Mouse (Mus musculus) neural tube, embryonic 11.5 days (tissue): ENCODE data around the gene Agbl4. TPM values are rescaled to one million over a fixed set of nuclear protein-coding genes. Genes with fewer than 3 reads are reported as not detected.

Experiments used
- ATAC-seq: fragments of 200-750 bp; cut with Nextera tagmentation; 2 replicates; pipeline ENCODE4 v1.8.0; 2017; ENCODE audit warnings: moderate number of reproducible peaks, mild to moderate bottlenecking, moderate TSS enrichment, moderate library complexity; ENCODE audit not compliant: insufficient read depth, low FRiP score, low TSS enrichment
- DNase-seq: peaks from one replicate; pipeline ENCODE4 v3.0.0-alpha.2; 2015; ENCODE audit warnings: low spot score
- H3K27ac ChIP-seq: fragments of 300-500 bp; sonication (generic); 2 replicates; pipeline ENCODE4 v1.5.1; 2014; ENCODE audit warnings: low read depth, mild to moderate bottlenecking, low read length
- H3K27me3 ChIP-seq: fragments of 300-500 bp; sonication (generic); 2 replicates; pipeline ENCODE4 v1.6.1; 2014; ENCODE audit warnings: mild to moderate bottlenecking, low read length, mixed read lengths; ENCODE audit not compliant: control insufficient read depth, insufficient read depth
- H3K36me3 ChIP-seq: fragments of 300-500 bp; sonication (generic); 2 replicates; pipeline ENCODE4 v1.6.1; 2014; ENCODE audit warnings: mild to moderate bottlenecking, low read length, moderate library complexity, mixed read lengths; ENCODE audit not compliant: control insufficient read depth, insufficient read depth
- H3K4me1 ChIP-seq: fragments of 300-500 bp; sonication (generic); 2 replicates; pipeline ENCODE4 v1.6.1; 2014; ENCODE audit warnings: low read length, mixed read lengths; ENCODE audit not compliant: control insufficient read depth, insufficient read depth
- H3K4me2 ChIP-seq: fragments of 300-500 bp; sonication (generic); 2 replicates; pipeline ENCODE4 v1.6.1; 2014; ENCODE audit warnings: low read depth, mild to moderate bottlenecking, moderate library complexity
- H3K4me3 ChIP-seq: fragments of 300-500 bp; sonication (generic); 2 replicates; pipeline ENCODE4 v1.5.1; 2014; ENCODE audit warnings: low read depth, low read length
- H3K9ac ChIP-seq: fragments of 300-500 bp; sonication (generic); 2 replicates; pipeline ENCODE4 v1.6.1; 2014; ENCODE audit warnings: mild to moderate bottlenecking, low read length
- H3K9me3 ChIP-seq: fragments of 300-500 bp; sonication (generic); 2 replicates; pipeline ENCODE4 v1.6.1; 2016; ENCODE audit warnings: low read length; ENCODE audit not compliant: control insufficient read depth
- WGBS: fragments of 180-500 bp; shearing (Covaris S2); extraction: QIAGEN DNeasy Blood & Tissue Kit; methylation state at CpG from one replicate; pipeline ENCODE4 v1.1.7; 2014; 5-methylcytosine and 5-hydroxymethylcytosine counted together
- polyA plus RNA-seq: library from polyadenylated mRNA; unstranded; fragments of >200 nt; fragmentation: Nextera tagmentation; extraction: Ambion mirVana; gene quantifications from 2 replicates; pipeline ENCODE4 v1.2.1, GENCODE M21; 2014

Gene Agbl4
- polyA plus RNA-seq, 1 experiment from 2014 or later = 1.1 TPM

DNA sequence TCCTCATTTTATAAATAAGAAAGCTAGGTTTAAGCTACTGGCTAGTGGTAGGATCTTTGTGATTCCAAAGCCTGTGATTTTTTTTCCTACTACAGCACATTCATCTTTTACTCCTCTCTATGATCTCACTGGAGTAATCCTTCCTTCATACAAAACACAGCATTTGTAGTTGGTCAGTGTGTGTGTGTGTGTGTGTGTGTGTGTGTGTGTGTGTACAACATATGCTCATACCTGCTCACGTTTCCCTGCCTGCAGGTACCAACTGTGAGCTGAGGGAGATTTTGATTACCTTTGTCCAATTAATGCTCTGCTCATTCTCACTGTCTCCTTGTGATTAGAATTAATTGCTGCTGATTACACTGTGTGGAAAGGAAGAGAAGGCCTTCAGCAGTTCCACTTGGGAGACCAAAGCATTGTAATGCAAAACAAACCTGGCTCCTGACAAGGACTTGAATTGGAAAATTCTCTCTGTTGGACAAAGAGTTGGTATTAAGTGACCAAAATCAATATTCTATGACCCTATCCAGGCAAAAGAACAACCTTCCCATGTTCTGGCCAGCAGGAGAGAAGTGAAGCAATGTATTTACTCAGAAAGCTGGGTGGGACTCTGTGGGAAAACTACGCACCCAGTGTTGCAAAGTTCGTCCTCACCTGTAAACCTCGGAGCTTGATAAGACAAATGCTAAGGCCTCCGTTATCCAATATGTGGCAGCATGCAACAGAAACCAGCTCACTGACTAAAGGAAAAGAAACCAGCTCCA is 1241.7 kb downstream of the Agbl4 start:
- Histone ChIP-seq H3K4me3 (no peak overlapping the region), H3K27me3 (no peaks in the 10 kb centered on the region), H3K4me1 (no peaks in the 10 kb centered on the region), H3K36me3 (no peaks in the 10 kb centered on the region), H3K9ac (no peak overlapping the region), H3K27ac (no peak overlapping the region), H3K9me3 (no peaks in the 10 kb centered on the region), H3K4me2 (no peak overlapping the region)
- DNase-seq (no peak), ATAC-seq (no peak)
- WGBS = 82% methylated on average over 5 of the region's 5 CpGs

DNA sequence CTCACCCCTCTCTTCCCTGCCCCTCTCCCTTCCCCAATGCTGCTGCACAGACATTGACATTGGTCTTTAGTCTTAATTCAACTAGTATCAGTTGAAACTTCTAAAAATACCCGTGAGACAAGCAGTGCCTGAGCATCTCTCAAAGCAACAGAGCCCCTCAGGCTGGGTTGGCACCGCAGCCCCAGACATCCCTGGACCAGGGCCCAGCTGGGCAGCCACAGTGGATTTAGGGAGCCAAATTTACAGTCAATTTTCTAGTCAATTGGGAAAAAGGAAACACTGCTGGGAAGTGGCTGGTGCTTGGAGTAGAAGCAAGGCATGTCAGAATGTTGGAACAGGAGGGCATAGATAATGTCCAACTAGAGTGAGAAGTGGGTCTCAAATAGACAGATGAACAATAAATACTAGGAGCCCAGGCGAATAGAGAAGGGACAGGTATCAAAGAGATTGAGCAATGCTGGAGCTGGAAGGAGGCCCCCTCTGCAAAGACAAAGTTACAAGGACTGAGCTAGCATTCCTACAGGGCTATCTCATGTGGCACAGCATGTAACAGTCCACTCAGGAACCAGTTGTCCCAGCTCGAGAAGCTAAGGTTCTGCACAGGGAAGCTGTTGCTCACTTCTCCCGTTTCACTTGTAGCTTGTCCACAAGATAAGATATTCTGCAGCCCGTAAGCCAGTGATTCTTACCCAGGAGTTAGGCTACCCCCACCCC is 1247.8 kb downstream of the Agbl4 start:
- no peaks in the 10 kb centered on the region for H3K36me3 ChIP-seq
- H3K4me1 ChIP-seq = no peaks in the 10 kb centered on the region
- 85% methylated on average over 6 of the region's 6 CpGs for WGBS
- no peak overlapping the region for H3K4me3 ChIP-seq
- ATAC-seq (no peak), DNase-seq (no peak)
- no peak overlapping the region for H3K27ac ChIP-seq
- H3K4me2 ChIP-seq = no peak overlapping the region
- no peak overlapping the region for H3K9ac ChIP-seq
- H3K9me3 ChIP-seq = no peaks in the 10 kb centered on the region
- no peaks in the 10 kb centered on the region for H3K27me3 ChIP-seq

DNA sequence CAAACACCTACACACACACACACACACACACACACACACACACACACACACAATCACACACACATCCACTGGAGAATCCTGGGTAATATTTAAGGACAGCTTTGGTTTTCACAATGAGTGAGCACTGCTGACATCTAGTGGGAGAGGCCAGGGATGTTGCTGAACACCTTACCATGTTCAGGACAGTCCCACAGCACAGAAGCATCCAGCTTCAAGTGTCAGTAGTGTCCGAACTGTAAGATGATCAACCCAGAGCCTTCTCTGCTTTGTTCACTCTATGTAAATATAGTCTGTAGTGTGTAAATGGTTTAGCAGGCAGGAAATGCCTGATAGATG is 1248.3 kb downstream of the Agbl4 start:
- Histone ChIP-seq H3K9me3 (no peaks in the 10 kb centered on the region), H3K27me3 (no peaks in the 10 kb centered on the region), H3K4me3 (no peak overlapping the region), H3K4me2 (no peak overlapping the region), H3K27ac (no peak overlapping the region), H3K9ac (no peak overlapping the region), H3K36me3 (no peaks in the 10 kb centered on the region), H3K4me1 (no peaks in the 10 kb centered on the region)
- DNase-seq = no peak
- ATAC-seq = no peak; the same call in 1 of the 2 replicates
- 64% methylated on average over 1 of the region's 1 CpGs for WGBS

DNA sequence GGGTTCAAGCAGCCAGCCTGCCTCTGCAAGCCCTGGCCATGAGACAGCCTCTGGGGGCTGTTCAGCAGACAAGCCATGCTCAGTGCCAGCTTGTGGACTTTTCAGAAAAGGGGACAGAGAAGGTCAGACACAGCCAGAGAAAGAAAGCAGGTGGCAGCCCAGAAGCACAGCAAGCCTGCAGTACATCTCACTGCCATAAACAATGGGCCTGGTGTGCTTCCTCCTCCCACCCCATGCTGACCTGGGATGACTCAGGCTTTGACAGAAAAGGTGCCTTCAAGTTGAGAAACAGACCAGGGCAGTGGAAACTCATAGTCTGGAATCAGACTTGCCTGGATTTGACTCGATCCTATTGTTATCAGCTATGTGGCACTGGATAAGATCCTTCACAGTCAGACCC is 1256.0 kb downstream of the Agbl4 start:
- Histone ChIP-seq H3K9me3 (no peaks in the 10 kb centered on the region), H3K27me3 (no peaks in the 10 kb centered on the region), H3K9ac (no peak overlapping the region), H3K36me3 (no peaks in the 10 kb centered on the region), H3K4me2 (no peak overlapping the region), H3K4me1 (no peaks in the 10 kb centered on the region), H3K4me3 (no peak overlapping the region), H3K27ac (no peak overlapping the region)
- ATAC-seq = no peak
- 76% methylated on average over 1 of the region's 1 CpGs for WGBS
- no peak for DNase-seq

DNA sequence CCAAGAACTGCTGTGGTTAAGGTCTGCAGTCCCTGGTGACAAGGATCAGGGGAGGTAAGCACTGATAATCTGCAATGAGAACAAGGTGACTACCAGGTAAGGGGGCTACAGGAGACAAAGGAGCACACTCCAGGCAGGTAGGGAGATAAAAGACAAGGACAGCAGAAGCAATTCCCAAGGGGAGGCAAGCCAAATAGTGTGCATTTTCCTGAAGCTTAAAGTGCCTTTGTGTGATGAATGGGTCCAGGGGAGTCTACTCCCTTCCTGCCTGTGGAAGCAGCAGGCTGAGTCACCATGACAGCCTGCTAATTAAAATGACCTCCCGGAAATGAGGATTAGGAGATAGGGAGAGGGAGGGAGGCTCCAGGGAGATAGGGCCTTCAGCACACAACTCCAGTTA is 1266.3 kb downstream of the Agbl4 start:
- H3K36me3 ChIP-seq = no peaks in the 10 kb centered on the region
- H3K27me3 ChIP-seq = no peaks in the 10 kb centered on the region
- DNase-seq (peak; percentile 12), ATAC-seq (no peak)
- WGBS = 24% methylated on average over 1 of the region's 1 CpGs
- no peaks in the 10 kb centered on the region for H3K9me3 ChIP-seq
- no peak overlapping the region for H3K4me3 ChIP-seq
- H3K27ac ChIP-seq = no peak overlapping the region
- no peaks in the 10 kb centered on the region for H3K4me1 ChIP-seq
- H3K4me2 ChIP-seq = no peak overlapping the region
- H3K9ac ChIP-seq = no peak overlapping the region

DNA sequence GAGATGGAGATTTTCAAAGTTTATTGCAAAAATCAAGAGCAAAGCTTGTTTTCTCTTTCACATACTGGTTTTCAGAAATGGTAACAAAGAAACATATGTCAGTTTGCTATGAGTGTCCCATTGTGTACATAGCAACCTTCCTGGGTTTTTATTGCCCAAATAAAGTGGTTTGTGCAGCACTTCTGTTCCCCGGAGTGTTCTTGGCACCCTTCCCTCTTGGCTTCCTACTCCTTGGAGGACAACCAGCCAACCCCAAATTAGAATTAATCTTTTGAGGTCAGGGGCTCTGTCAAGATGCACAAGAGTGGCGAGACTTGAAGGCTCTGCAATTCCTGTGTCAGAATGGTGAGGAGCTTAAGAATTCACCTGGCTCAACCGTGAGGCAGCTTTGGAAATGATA is 1266.7 kb downstream of the Agbl4 start:
- no peaks in the 10 kb centered on the region for H3K27me3 ChIP-seq
- no peak overlapping the region for H3K4me2 ChIP-seq
- DNase-seq (no peak), ATAC-seq (no peak)
- no peak overlapping the region for H3K4me3 ChIP-seq
- H3K9me3 ChIP-seq = no peaks in the 10 kb centered on the region
- 49% methylated on average over 3 of the region's 3 CpGs for WGBS
- H3K4me1 ChIP-seq = no peaks in the 10 kb centered on the region
- H3K36me3 ChIP-seq = no peaks in the 10 kb centered on the region
- no peak overlapping the region for H3K27ac ChIP-seq
- no peak overlapping the region for H3K9ac ChIP-seq

DNA sequence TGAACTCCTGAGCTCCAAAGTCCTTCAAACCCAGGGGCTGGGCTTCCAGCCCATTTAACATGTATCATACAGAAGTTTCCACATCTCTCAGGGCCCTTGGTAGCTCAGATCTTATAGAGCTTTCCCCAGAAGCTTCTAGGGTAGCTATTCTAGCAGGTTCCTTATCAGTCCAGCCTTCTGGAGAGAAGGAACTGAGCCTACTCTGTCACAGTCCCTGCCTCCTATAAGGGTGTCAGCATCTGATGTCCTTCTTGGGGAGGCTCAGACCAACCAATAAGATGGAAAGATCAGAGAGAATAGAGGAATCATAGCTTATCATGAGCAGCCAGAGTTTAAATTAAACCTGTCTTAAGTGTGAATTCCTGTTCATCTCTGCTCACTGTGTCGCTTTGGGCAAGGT is 1269.3 kb downstream of the Agbl4 start:
- no peaks in the 10 kb centered on the region for H3K4me1 ChIP-seq
- H3K27ac ChIP-seq = no peak overlapping the region
- no peak overlapping the region for H3K4me2 ChIP-seq
- H3K9me3 ChIP-seq = no peaks in the 10 kb centered on the region
- no peak overlapping the region for H3K9ac ChIP-seq
- WGBS = 85% methylated on average over 1 of the region's 1 CpGs
- H3K27me3 ChIP-seq = no peaks in the 10 kb centered on the region
- ATAC-seq (no peak), DNase-seq (no peak)
- H3K4me3 ChIP-seq = no peak overlapping the region
- H3K36me3 ChIP-seq = no peaks in the 10 kb centered on the region

DNA sequence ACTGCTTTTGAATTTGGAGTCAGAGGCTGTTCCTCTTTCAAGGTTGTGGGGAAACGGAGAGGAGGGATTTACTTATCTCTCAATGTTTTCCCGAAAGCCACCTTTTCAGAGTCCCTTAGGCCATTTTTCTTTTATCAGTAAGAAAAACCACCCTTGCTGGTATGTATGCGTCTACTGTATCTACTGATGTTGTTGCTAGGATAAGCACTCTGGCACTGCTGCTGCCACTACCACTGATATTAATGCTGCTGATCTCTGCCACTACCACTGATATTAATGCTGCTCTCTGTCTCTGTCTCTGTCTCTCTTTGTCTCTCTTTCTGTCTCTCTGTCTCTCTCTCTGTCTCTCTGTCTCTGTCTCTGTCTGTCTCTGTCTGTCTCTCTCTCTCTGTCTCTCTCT is 1271.9 kb downstream of the Agbl4 start:
- no peaks in the 10 kb centered on the region for H3K4me1 ChIP-seq
- H3K27me3 ChIP-seq = no peaks in the 10 kb centered on the region
- no peak overlapping the region for H3K4me2 ChIP-seq
- no peak overlapping the region for H3K9ac ChIP-seq
- H3K36me3 ChIP-seq = no peaks in the 10 kb centered on the region
- H3K27ac ChIP-seq = no peak overlapping the region
- H3K9me3 ChIP-seq = no peaks in the 10 kb centered on the region
- no peak for ATAC-seq
- H3K4me3 ChIP-seq = no peak overlapping the region
- 92% methylated on average over 3 of the region's 3 CpGs for WGBS
- no peak for DNase-seq
